Mouse (Mus musculus) heart, postnatal 10 days (tissue): Measurements from ENCODE around the gene Hormad1. TPM values are rescaled to one million over a fixed set of nuclear protein-coding genes. Genes with fewer than 3 reads are reported as not detected.
"Not testable (repeated sequence)": the region's sequence is repeated elsewhere in the genome, so short reads cannot be mapped to it uniquely, and the experiment has no call there.

Experiments used
- DNase-seq, 2 experiments: peaks; one replicate each; pipeline ENCODE4 v3.0.0; 2021
- intact Hi-C: fragments of 180-260 bp; cut with DNase I; formaldehyde crosslinking; loops from one replicate; pipeline ENCODE4 v1.15.1; 2025
- total RNA-seq, 2 experiments: library from RNA; stranded (reverse); gene quantifications; 2 replicates each; pipeline ENCODE4 v1.2.3; 2021

Gene Hormad1
- total RNA-seq, result not detected

DNA sequence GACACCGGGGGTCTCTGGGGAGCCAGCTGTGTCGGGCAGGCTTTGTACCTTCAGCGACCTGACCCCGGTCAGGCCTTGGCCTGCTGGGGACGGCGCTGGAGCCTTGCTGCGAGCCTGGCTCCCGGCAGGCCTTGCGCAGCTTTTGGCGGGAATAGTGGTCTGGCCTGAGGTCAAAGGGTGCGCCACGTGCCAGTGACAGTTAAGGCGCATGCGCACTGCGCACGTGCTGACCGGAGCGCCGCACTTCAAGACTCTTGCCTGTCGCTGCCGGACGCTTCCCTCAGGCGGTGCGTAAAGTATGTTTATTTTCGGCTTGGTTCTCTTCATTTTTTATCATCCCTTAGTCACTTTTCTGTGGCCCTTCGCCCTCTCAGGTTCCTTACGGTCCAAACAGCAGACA, at the start of gene Hormad1:
TSS of gene Hormad1 (plus strand) at position 241 of the 400 bp plus-strand sequence.
- intact Hi-C loops, result no loop called here
- no peak for DNase-seq

DNA sequence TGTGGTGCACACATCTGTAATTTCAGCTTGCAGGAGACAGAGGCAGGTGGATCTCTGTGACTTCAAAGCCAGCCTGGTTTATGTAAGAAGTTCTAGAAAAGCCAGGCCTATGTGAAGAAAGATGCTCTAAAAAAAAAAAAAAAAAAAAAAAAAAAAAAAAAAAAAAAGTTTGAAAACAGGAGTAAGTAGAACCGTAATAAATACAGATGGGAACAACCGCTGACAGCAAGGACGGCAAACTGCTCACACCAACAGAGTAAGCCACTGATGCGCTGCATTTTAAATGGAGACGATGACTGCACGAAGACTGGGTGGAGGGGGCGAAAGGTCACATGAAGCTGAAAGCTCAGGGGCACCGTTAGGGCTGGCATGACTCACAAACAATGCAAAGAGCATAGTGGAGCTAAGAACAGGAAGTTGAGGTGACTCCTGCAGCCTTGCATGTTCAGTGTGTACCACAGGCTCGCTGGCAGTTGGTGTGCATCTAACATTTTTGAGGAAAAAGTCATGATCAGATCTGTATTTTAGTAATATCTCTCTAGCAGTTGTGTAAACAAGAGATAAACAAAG, 47.8 kb upstream of the Hormad1 start:
- intact Hi-C loops, result loop anchor here (10.0 kb wide), 1 partner anchor 103 kb away; no protein-coding TSS in a partner anchor
- DNase-seq, result no peak

DNA sequence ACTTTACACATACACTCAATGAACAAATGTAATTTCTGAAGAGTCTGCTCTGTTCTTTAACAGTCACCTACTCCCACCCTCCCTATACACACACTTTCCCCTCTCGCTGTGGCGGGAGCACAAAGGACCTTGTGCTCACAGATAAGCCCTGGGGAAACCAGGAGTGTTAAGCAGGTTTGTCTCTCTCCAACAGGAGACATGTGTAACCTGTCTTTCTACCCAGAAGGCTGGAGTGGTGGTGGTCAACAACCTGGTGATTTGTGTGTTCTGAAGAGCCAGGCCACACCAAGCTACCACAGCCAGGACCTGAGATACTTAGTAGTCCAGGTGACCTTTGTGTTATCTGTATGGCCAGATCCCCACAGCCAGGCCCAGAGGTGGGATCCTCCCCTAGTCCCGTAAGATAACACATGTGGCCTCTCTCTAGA, 42.8 kb upstream of the Hormad1 start:
- no peak for DNase-seq
- intact Hi-C loops, result loop anchor here (1.0 to 10.0 kb wide), 3 partner anchors 71 to 256 kb away; partner anchors contain the start of gene Golph3l

DNA sequence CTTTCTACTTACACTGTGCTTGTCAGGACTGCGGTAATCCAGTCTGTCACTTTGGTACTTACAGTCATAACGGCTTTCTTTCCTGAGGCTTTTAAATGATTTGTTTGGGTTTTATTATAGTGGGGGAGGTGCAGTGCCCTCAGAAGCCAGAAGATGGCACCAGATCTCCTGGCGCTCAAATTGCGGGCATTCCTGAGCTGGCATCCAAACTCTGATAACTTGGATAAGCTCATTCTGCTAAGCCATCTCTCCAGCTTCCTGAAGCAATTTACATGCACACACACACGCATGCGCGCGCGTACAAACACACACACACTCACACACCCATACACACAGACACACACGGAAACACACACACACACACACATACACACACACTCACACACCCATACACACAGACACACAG, 42.0 kb upstream of the Hormad1 start:
- intact Hi-C loops, result loop anchor here (1.0 to 10.0 kb wide), 3 partner anchors 70 to 255 kb away; partner anchors contain the start of gene Golph3l
- DNase-seq, result peak; percentile 66 to 77

DNA sequence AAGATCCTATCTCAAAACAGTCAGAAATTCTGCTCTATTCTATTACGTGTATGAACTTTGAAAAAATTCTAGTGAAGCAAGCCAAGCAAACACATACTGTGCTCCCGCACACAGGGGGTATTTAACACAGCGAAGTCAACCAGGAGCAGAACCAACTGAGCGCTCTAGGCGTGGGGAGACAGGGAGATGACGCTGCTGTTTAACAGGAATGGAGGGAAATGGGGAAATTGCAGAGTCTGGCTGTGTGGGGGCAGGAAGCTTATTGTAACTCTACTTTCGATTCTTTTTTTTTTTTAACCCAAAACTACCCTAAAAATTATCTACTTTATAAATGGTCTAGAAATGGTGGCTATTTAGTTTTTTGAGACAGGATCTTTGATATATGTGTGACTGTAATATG, 40.6 kb upstream of the Hormad1 start:
- no peak for DNase-seq
- intact Hi-C loops, result loop anchor here (5.0 to 10.0 kb wide), 2 partner anchors 68 to 96 kb away; partner anchors contain the start of gene Golph3l

DNA sequence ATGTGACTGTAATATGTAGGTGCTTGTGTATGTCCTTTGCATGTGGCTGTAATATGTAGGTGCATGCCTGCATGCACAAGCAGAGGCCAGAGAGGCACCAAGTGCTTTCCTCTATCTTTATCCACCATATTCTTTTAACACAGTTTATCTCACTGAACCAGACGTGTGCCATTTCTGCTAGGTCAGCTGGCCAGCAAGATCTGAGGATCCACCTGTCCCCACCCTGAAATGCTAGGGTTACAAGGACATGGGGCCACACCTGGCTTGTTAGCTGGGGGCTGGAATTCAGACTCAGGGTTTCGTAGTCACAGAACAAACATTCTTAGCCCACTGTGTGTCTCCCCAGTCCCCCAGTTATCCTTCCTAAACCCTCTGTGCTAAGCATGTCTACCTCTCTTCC, 40.2 kb upstream of the Hormad1 start:
- intact Hi-C loops, result loop anchor here (5.0 to 10.0 kb wide), 2 partner anchors 68 to 95 kb away; partner anchors contain the start of gene Golph3l
- no peak for DNase-seq

DNA sequence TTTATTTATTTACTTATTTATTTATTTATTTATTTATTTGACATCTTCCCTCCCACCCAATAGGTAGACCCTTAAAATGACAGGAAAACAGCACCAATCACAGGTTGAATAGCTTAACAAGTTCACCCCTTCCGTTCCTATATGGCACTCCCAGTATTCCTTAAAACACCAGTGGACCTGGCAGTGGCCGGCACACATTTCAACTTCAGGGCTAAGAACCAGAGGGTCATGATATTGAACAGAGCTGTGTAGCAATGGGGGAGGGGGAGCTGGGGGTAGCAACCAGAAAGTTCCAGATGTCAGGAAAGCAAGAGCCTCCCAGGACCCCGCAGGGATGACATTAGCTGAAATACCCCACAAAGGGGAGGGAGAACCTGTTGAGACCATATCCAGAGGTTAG, 39.4 kb upstream of the Hormad1 start:
- DNase-seq, result no peak
- intact Hi-C loops, result no loop called here

DNA sequence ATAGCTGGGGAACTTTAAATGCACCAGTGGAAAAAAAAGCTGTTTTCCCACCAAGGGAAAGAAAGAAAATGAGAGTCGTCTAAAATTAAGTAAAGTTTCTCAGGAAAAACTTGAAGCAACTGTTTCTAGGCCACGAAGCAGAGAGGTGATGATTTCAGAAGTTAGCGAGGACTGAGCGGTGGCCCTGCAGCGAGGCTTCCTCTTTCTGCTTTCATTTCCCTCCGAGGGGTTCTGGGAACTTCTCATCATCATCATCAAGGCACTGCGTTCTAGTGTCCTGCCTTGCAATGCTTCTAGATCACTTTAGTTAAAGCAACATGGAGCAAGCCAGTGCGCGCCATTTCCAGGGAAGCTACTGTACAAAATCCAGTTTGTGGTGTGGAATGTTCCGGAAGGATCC, 38.3 kb upstream of the Hormad1 start:
- DNase-seq, result no peak
- intact Hi-C loops, result no loop called here

DNA sequence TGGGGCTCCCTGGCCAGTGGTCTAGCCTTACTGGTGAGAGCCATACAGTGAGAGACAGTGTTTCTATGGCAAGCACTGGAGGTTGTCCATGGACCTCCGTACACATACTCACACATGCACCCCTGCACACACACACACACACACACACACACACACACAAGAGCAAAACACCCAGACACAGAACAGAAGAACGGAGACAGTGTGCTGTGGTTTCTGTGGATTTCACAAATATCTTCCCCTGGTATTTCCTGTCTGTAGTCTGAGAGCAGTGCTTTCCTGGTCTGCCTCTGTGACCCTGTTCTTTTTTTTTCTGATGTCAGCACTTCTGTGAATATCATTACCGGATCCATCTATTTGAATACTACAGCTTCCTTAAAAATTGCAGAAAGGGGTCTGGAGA, 35.8 kb upstream of the Hormad1 start:
- DNase-seq, result no peak
- intact Hi-C loops, result no loop called here

DNA sequence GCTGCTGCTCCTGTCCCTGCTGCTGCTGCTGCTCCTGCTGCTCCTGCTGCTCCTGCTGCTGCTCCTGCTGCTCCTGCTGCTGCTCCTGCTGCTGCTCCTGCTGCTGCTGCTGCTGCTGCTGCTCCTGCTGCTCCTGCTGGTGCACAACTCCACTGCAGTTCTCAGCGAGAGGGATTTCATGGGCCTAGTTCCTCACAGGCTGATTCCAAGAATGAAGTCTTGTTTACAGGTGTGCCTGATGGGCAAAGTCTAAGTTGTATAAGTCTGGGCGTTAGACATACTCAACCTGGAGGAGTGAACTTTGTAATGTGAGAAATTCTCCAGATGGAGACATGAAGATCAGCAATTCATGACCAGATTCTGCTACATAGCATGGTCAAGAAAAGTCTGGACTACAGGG, 34.8 kb upstream of the Hormad1 start:
- DNase-seq, result no peak
- intact Hi-C loops, result no loop called here

DNA sequence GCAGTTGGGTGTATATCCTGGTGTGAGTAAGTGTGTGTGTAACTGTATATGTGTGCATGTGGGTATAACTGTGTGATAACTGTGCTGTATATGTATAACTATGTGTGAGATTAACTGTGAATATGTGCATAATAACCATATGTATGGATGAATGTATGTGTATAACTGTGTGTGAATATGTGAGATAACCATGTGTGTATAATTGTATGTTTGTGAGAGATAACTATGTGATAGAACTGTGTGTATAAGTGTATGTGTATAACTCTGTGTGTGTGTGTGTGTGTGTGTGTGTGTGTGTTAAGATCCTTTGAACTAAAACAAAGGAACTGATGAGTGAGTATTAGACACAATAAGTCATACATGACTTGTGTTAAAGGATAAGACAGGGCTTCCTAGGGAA, 33.4 kb upstream of the Hormad1 start:
- DNase-seq, result no peak
- intact Hi-C loops, result no loop called here

DNA sequence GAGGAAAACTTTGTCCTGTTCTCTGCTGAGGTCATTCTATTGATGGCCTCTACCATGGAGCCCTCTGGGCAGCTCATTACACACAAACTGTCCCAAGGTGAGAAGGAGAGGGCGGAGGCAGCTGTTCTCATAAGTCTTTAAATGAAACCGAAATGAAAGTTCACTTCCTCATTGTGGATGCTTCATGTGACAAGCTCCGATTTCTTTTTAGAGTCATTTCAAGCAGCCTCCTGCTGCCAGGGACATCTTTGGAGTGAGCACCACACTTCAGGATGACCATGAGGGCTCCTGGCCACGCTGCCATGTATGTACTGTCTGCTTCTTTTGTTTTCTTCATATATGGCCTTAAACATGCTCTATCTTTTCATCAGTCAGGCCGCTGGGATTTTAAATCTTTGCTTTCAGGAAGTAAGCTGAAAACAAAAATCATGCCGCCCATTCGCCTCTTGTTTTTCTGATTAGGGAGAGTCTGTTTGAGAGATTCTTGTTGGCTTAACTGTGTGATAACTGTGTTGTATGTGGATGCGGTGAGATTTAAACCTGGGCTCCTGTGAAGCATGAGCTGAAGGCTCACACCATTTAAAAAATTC, 32.8 kb upstream of the Hormad1 start, which contains the start of gene Ctss:
TSS of gene Ctss (plus strand) at position 165 of the 590 bp plus-strand sequence.
- DNase-seq, result no peak
- intact Hi-C loops, result no loop called here

DNA sequence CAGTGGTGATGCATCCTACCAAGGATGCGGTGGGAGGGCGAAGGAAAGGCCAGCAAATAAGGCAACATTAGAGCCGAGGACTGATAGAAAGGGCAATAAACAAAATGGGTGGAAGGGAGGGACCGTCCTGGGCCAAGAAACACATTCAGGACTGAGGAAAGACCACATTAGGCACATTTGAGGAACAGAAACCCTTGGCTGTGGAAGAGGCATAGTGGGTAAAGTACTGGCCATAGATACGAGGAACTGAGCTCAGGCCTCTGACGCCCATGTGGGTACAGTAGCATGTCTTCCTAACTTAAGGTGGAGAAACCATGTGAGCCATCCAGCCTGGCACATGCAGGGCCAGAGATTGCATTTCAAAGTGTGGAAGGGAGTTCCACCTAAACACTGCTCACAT, 29.7 kb upstream of the Hormad1 start:
- intact Hi-C loops, result no loop called here
- DNase-seq, result no peak

DNA sequence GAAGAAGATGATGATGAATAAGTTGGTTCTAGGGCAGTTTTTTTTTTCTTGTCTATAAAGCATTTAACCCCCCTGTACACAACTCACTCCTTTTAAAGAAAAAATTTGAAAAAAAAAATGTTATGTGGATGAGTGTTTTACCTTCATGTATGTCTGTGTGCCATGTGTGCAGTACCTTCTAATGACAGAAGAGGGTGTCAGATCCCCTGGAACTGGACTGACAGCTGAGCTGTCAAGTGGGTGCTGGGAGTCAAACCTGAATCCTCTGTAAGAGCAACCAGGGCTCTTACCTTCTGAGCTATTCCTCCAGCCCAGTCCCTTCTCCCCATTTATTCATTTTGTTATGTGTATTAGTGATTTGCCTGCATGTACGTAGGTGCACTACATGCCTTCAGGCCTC, 28.5 kb upstream of the Hormad1 start:
- intact Hi-C loops, result no loop called here
- DNase-seq, result no peak

DNA sequence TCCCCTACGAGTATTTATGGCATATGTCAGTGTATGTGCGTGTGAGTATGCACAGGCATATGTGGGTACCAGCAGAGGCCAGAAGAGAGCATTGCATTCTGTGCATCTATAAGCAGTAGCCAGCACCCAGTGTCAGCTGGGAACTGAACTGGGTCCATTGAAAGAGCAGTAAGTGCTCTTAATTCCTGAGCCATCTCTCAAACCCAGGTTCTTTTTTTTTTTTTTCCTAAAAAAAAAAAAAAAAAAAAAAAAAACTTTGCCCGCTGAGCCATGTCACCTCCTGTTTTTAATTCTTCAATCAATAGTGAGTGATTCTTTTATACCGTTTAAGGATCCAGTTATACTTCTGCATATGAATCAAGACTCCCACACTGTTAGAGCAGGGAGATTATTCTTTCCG, 26.1 kb upstream of the Hormad1 start:
- no peak for DNase-seq
- intact Hi-C loops, result no loop called here

DNA sequence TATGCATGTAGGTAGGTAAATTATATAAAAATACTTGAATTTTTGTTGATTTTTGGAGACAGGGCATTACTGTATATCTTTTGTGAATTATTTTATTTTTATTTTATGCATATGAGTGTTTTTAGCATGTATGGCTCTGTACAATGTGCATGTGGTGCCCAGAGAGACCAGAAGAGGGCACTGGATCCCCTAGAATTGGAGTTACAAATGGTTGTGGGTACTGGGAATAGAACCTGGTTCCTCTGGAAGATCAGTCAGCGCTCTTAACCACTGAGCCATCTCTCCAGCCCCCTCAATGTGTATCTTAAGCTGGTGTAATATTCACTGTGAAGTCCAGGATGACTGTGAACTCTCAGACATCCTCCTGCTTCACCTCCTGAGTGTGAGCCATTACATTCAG, 24.6 kb upstream of the Hormad1 start:
- intact Hi-C loops, result no loop called here
- no peak for DNase-seq

DNA sequence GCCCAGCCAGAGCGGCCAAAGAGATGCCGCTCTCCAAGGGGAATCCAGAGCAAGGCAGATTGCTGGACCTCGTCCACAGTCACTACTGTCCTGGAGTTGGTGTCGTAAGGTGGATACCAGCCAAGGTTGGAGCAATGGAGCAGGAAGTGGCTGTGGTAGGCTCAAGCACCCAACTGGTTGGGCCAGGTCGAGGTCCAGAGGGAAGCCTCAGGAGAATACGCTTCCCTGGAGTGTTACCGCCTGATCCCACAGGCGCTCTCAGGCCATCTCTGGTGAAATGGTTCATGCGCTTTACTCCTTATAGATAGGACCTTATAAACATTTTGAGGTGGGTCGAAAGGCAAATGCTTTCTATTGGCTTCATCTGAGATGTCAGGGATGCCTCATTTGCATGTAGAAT, 20.5 kb upstream of the Hormad1 start:
- intact Hi-C loops, result no loop called here
- DNase-seq, result no peak

DNA sequence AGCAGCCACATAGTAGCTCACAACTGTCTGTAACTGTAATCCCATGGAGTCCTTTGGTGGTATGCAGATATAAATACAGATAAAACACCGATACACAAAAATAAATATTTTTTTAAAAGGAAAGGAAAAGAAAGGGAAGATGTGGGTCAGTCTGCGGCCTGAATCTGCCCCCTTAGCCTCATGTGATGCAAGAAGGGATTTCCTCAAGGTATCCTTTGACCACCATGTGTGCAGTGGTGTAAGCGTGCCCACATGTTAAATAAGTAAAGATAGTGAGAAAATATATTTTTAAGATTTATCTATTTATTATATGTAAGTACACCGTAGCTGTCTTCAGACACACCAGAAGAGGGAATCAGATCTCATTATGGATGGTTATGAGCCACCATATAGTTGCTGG, 19.6 kb upstream of the Hormad1 start:
- intact Hi-C loops, result no loop called here
- no peak for DNase-seq

DNA sequence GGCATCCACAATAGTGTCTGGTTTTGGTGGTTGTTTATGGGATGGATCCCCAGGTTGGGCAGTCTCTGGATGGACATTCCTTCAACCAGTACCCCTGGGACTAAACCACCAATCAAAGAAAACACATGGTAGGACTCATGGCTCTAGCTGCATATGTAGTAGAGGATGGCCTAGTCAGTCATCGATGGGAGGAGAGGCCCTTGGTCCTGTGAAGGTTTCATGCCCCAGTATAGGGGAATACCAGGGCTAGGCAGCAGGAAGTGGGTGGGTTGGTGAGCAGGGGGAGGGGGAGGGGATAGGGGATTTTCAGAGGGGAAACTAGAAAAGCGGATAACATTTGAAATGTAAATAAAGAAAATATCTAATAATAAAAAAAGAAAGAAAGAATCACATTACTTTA, 18.3 kb upstream of the Hormad1 start:
- DNase-seq, intact Hi-C loops: not testable (repeated sequence)

DNA sequence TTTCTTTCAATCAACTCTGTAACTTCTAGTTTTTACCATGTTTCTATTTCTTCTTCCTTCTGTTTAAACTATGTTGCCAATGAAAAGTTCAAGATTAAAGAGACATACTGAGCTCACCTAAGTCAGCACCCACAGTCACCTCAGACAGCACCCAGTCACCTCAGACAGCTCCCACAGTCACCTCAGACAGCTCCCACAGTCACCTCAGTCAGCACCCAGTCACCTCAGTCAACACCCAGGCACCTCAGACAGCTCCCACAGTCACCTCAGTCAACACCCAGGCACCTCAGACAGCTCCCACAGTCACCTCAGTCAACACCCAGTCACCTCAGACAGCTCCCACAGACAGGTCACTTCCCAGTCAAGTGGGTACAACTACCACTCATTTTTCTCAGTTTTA, 17.3 kb upstream of the Hormad1 start:
- no peak for DNase-seq
- intact Hi-C loops, result no loop called here

DNA sequence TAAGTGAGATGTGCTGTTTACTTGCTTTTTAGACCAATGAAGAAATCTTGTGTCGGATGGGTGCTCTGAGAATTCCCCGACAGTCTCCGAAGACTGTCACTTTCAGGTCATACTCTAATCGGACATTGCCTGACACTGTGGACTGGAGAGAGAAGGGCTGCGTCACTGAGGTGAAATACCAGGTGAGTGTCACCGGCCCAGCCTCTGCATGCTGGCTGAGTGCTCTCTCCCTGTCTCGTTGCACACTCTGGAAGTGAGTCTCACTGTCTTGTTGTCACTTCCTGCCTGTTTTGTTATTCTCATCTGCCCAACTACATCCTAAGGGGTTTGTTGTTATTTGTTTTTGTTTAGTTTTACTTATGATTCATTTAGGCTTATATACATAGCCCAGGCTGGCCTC, 16.5 kb upstream of the Hormad1 start:
- DNase-seq, result no peak

DNA sequence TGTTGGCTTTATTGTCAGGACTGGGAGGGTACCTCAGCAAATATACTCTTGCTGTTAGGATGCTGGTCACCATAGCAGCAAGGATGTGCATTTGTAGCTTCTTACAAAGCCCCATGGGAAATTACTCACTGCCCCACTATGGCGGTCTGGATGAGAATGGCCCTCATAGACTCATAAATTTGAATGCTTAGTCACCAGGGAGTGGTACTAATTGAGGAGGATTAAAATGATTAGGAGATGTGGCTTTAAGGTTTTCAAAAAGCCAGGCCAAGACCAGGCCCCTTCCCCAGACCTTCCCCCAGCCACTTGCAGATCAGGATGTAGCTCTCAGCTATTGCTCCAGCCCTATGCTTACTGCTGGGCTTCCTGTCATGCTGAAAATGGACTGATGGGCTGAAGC, 9.3 kb upstream of the Hormad1 start:
- intact Hi-C loops, result no loop called here
- DNase-seq, result no peak

More for the DNA sequence above, 16.5 kb upstream of the Hormad1 start:
- intact Hi-C loops, result no loop called here

DNA sequence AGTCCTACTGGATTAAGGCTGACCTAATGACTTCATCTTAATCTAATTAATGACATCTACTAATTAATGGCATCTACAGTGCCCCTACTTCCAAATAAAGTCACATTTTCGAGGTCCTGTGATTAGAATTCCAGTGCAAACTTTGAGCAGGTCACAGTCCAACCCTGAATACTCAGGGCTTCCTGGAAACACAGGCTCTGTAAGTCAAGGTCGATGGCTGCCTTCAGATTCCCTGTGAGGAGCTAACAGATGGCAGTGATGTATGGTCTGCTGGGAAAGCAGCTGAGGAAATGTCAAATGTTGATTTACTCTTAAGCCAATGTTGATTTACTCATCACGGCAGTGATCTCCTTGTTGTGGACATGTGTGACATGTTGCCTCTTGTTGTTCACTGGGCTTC, 5.5 kb upstream of the Hormad1 start:
- intact Hi-C loops, result no loop called here
- DNase-seq, result no peak
